Mouse (Mus musculus) left cerebral cortex, postnatal 4 days (tissue): ENCODE measurements around the gene Olfr1008. TPM values are rescaled to one million over a fixed set of nuclear protein-coding genes. Genes with fewer than 3 reads are reported as not detected.
A peak's percentile ranks its signal among the peaks of the same experiment; 100 is the strongest.
"Not testable (repeated sequence)": the region's sequence is repeated elsewhere in the genome, so short reads cannot be mapped to it uniquely, and the experiment has no call there.

Source experiments
- DNase-seq: peaks from one replicate; pipeline ENCODE4 v3.0.0-alpha.2; 2022
- intact Hi-C: fragments of 180-260 bp; cut with DNase I; formaldehyde crosslinking; loops from one replicate; pipeline ENCODE4 v1.15.1; 2025
- total RNA-seq, 2 experiments: library from RNA; stranded (reverse); gene quantifications; 2 replicates each; pipeline ENCODE4 v1.2.3; 2021

Gene Olfr1008
- not detected for total RNA-seq

GRCm38 (mm10) chr2:85689131-85689530 is at the start of gene Olfr1008:
Gene Olfr1008, plus strand, starts transcription at chr2:85689431.
- no peak for DNase-seq
- intact Hi-C loops = no loop called here

- intact Hi-C loops = no loop called here
- no peak for DNase-seq
These were observed 38.6 kb upstream of the Olfr1008 start, which contains the start of gene Olfr1002 for GRCm38 (mm10) chr2:85650604-85651003. Gene Olfr1002, minus strand, starts transcription at chr2:85650704.

- intact Hi-C loops, DNase-seq: not testable (repeated sequence)
These were observed 24.9 kb upstream of the Olfr1008 start, which contains the start of gene Olfr154 for GRCm38 (mm10) chr2:85664355-85664754. Gene Olfr154, minus strand, starts transcription at chr2:85664455.

- DNase-seq = no peak
- intact Hi-C loops = no loop called here
These were observed 10.6 kb upstream of the Olfr1008 start, which contains the start of gene Olfr1006 for GRCm38 (mm10) chr2:85678667-85679066. Gene Olfr1006, minus strand, starts transcription at chr2:85678767.

GRCm38 (mm10) chr2:85710680-85711079 is 21.4 kb downstream of the Olfr1008 start:
- DNase-seq = not testable (repeated sequence)

GRCm38 (mm10) chr2:85711159-85711558 is 21.9 kb downstream of the Olfr1008 start:
- no peak for DNase-seq
- intact Hi-C loops = no loop called here

More at GRCm38 (mm10) chr2:85710680-85711079, 21.4 kb downstream of the Olfr1008 start:
- intact Hi-C loops = not testable (repeated sequence)

GRCm38 (mm10) chr2:85715119-85715518 is 25.9 kb downstream of the Olfr1008 start, which contains the start of gene Olfr1009:
Gene Olfr1009, plus strand, starts transcription at chr2:85715419.
- no peak for DNase-seq
- intact Hi-C loops = no loop called here

GRCm38 (mm10) chr2:85725793-85726192 is 36.6 kb downstream of the Olfr1008 start:
- intact Hi-C loops = loop anchor here (2.0 kb wide), 1 partner anchor 739 kb away; no protein-coding TSS in a partner anchor
- DNase-seq = peak; percentile 6

Other genes starting within 250 kb of the Olfr1008 start
- gene Olfr995, start 245.8 kb upstream of the Olfr1008 start, total RNA-seq = not detected
- under 1 TPM; 0.24 to 0.38 TPM for gene 4833423E24Rik, start 170.4 kb upstream of the Olfr1008 start, total RNA-seq
- not detected for gene Olfr996, start 110.2 kb upstream of the Olfr1008 start, total RNA-seq
- gene Olfr998, start 100.5 kb upstream of the Olfr1008 start, total RNA-seq = not detected
- not detected for gene Olfr1000, start 77.5 kb upstream of the Olfr1008 start, total RNA-seq
- not detected for gene Olfr1002, start 38.7 kb upstream of the Olfr1008 start, total RNA-seq
- gene Olfr154, start 25.0 kb upstream of the Olfr1008 start, total RNA-seq = not detected
- gene Olfr1006, start 10.7 kb upstream of the Olfr1008 start, total RNA-seq = not detected
- gene Olfr1009, start 26.0 kb downstream of the Olfr1008 start, total RNA-seq = not detected
- not detected for gene Olfr1012, start 73.3 kb downstream of the Olfr1008 start, total RNA-seq
- not detected for gene Olfr1013, start 77.7 kb downstream of the Olfr1008 start, total RNA-seq
- not detected for gene Olfr1014, start 83.3 kb downstream of the Olfr1008 start, total RNA-seq
- gene Olfr1015, start 92.6 kb downstream of the Olfr1008 start, total RNA-seq = not detected
- gene Olfr1016, start 113.1 kb downstream of the Olfr1008 start, total RNA-seq = not detected
- gene Olfr1018, start 129.0 kb downstream of the Olfr1008 start, total RNA-seq = not detected
- not detected for gene Olfr1019, start 156.1 kb downstream of the Olfr1008 start, total RNA-seq
- not detected for gene Olfr1020, start 157.6 kb downstream of the Olfr1008 start, total RNA-seq
- not detected for gene Olfr1022, start 179.2 kb downstream of the Olfr1008 start, total RNA-seq
- gene Olfr1023, start 196.2 kb downstream of the Olfr1008 start, total RNA-seq = not detected
- not detected for gene Olfr1024, start 215.6 kb downstream of the Olfr1008 start, total RNA-seq
- gene Olfr1025-ps1, start 225.8 kb downstream of the Olfr1008 start, total RNA-seq = not detected
- gene Olfr1026, start 232.1 kb downstream of the Olfr1008 start, total RNA-seq = not detected